Mouse (Mus musculus) hindbrain, embryonic 15.5 days (tissue): ENCODE measurements around the gene Plod2. TPM values are rescaled to one million over a fixed set of nuclear protein-coding genes. Genes with fewer than 3 reads are reported as not detected.

ENCODE experiments used
- ATAC-seq: fragments of 200-750 bp; cut with Nextera tagmentation; 2 replicates; pipeline ENCODE4 v1.8.0; 2017; ENCODE audit warnings: low read depth, moderate number of reproducible peaks, moderate TSS enrichment; ENCODE audit not compliant: low FRiP score
- H3K27ac ChIP-seq: fragments of 300-500 bp; sonication (generic); replicated peaks from 2 replicates; pipeline ENCODE4 v1.5.1; 2015; ENCODE audit warnings: mild to moderate bottlenecking, inconsistent platforms
- H3K27me3 ChIP-seq: fragments of 300-500 bp; sonication (generic); 2 replicates; pipeline ENCODE4 v1.6.1; 2015; ENCODE audit warnings: control low read depth, inconsistent platforms
- H3K36me3 ChIP-seq: fragments of 300-500 bp; sonication (generic); 2 replicates; pipeline ENCODE4 v1.6.1; 2015; ENCODE audit warnings: control low read depth, inconsistent platforms
- H3K4me1 ChIP-seq: fragments of 300-500 bp; sonication (generic); replicated peaks from 2 replicates; pipeline ENCODE4 v1.6.1; 2015; ENCODE audit warnings: control low read depth, inconsistent platforms
- H3K4me2 ChIP-seq: fragments of 300-500 bp; sonication (generic); 2 replicates; pipeline ENCODE4 v1.6.1; 2015; ENCODE audit warnings: moderate library complexity, mild to moderate bottlenecking, inconsistent platforms
- H3K4me3 ChIP-seq: fragments of 300-500 bp; sonication (generic); 2 replicates; pipeline ENCODE4 v1.5.1; 2015; ENCODE audit warnings: mild to moderate bottlenecking, inconsistent platforms
- H3K9ac ChIP-seq: fragments of 300-500 bp; sonication (generic); 2 replicates; pipeline ENCODE4 v1.6.1; 2015; ENCODE audit warnings: inconsistent platforms
- H3K9me3 ChIP-seq: fragments of 300-500 bp; sonication (generic); 2 replicates; pipeline ENCODE4 v1.6.1; 2016; ENCODE audit warnings: control low read depth, inconsistent platforms
- WGBS: fragments of 180-500 bp; shearing (Covaris S2); methylation state at CpG from one replicate; pipeline ENCODE4 v1.1.7; 2015; 5-methylcytosine and 5-hydroxymethylcytosine counted together
- polyA plus RNA-seq: library from polyadenylated mRNA; unstranded; fragments of >200 nt; fragmentation: Nextera tagmentation; extraction: Ambion mirVana; gene quantifications from 2 replicates; pipeline ENCODE4 v1.2.1, GENCODE M21; 2015

Plod2 gene
- polyA plus RNA-seq, 1 experiment from 2014 or later, result 13.8 TPM

DNA sequence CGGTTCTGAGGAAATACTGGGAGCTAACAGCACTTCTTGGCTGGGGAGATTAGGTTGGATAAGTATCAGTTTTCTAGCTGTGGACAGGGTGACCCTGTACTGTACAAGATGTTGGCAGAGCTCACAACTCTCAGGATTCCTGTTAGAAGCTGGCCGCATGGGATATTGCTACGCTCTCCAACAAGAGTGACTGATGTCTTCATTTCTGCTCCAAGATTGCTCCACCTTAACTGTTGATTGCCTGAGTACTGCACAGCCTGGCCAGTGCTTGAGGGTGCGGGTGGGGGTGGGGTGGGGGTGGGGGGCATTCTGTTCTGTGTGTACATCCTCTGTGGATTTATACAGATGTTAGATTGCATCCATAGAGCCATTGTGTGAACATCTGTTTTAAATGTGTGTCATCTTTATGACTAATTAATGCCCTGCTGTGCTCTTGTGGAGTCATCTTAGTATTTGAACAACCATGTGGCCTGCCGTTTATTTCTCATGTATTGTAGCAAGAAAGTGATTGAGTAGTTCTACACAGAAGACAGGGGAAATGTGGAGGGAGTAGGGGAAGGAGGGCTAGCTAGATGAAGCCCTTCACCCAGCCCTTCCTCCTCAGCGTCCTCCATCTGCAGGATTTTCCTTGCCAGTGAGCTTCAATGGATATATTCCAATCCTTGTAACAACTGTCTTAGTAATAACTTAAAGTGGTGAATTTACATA is 19.0 kb downstream of the Plod2 start:
- no peak overlapping the region for H3K9ac ChIP-seq
- H3K4me2 ChIP-seq, result no peak overlapping the region
- no peaks in the 10 kb centered on the region for H3K9me3 ChIP-seq
- no peaks in the 10 kb centered on the region for H3K36me3 ChIP-seq
- H3K4me3 ChIP-seq, result no peak overlapping the region
- WGBS, result 41% methylated on average over 6 of the region's 6 CpGs
- H3K4me1 ChIP-seq, result peaks cover 5% of the 10 kb centered on the region; the same call in 1 of the 2 replicates
- no peak overlapping the region for H3K27ac ChIP-seq
- no peaks in the 10 kb centered on the region for H3K27me3 ChIP-seq
- ATAC-seq, result peak; percentile 57; the same call in 1 of the 2 replicates

DNA sequence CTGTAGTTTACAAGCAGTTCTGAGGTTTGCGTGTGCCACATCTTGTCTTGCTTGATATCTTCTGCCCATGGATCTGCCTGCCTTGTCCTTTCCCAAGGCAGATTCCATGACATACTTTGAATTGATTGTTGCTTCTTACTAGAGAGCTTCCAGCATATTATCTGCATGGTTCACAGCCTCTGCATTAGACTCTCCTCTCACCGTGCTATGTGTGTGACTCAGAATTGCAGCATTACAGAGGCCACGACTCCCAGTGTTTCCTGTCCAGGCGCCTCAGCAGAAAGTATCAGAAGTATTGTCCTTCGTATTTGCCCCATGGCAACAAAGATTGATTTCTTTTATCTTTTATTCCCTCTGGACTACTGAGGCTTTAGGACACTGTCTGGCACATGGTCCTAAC is 20.4 kb downstream of the Plod2 start:
- no peak overlapping the region for H3K9ac ChIP-seq
- H3K27me3 ChIP-seq, result no peaks in the 10 kb centered on the region
- no peak for ATAC-seq
- 87% methylated on average over 5 of the region's 5 CpGs for WGBS
- H3K27ac ChIP-seq, result no peak overlapping the region
- H3K4me3 ChIP-seq, result no peak overlapping the region
- H3K9me3 ChIP-seq, result no peaks in the 10 kb centered on the region
- peaks cover 5% of the 10 kb centered on the region; the same call in 1 of the 2 replicates for H3K4me1 ChIP-seq
- H3K4me2 ChIP-seq, result no peak overlapping the region
- no peaks in the 10 kb centered on the region for H3K36me3 ChIP-seq

GRCm38 (mm10) chr9:92563306-92563705 is 21.3 kb downstream of the Plod2 start:
- 92% methylated on average over 6 of the region's 6 CpGs for WGBS
- H3K4me2 ChIP-seq, result no peak overlapping the region
- no peak overlapping the region for H3K27ac ChIP-seq
- no peaks in the 10 kb centered on the region for H3K9me3 ChIP-seq
- H3K36me3 ChIP-seq, result no peaks in the 10 kb centered on the region
- no peaks in the 10 kb centered on the region for H3K27me3 ChIP-seq
- H3K9ac ChIP-seq, result no peak overlapping the region
- H3K4me1 ChIP-seq, result peaks cover 5% of the 10 kb centered on the region; the same call in 1 of the 2 replicates
- no peak for ATAC-seq
- H3K4me3 ChIP-seq, result no peak overlapping the region

GRCm38 (mm10) chr9:92564391-92564790 is 22.4 kb downstream of the Plod2 start:
- Histone ChIP-seq H3K27ac (no peak overlapping the region), H3K4me1 (peaks cover 5% of the 10 kb centered on the region; the same call in 1 of the 2 replicates), H3K4me2 (no peak overlapping the region), H3K36me3 (no peaks in the 10 kb centered on the region), H3K9ac (no peak overlapping the region), H3K27me3 (no peaks in the 10 kb centered on the region), H3K4me3 (no peak overlapping the region), H3K9me3 (no peaks in the 10 kb centered on the region)
- ATAC-seq, result no peak
- WGBS, result 82% methylated on average over 1 of the region's 1 CpGs

DNA sequence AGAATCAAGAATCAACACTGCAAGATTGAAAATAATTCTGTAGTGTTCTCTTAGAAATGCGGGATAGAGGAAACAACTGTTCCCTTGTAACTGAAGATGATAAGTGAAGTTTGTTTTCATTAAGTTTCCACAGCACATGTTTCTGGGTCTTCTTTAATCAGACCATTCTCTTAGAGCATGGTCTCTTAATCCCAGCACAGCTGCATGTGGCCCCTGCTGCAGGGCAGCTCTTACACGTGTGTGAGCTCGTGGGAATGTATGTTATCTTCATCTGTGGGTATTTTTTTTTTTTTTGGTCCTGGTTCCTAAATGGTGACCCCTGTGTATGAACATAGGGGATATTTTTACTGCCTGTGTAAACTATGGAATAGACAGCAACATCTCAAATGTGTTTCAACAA is 24.2 kb downstream of the Plod2 start:
- no peaks in the 10 kb centered on the region for H3K9me3 ChIP-seq
- no peak overlapping the region for H3K27ac ChIP-seq
- no peaks in the 10 kb centered on the region for H3K36me3 ChIP-seq
- H3K4me3 ChIP-seq, result no peak overlapping the region
- ATAC-seq, result no peak
- H3K4me1 ChIP-seq, result no peaks in the 10 kb centered on the region; the same call in 1 of the 2 replicates
- no peak overlapping the region for H3K4me2 ChIP-seq
- H3K9ac ChIP-seq, result no peak overlapping the region
- 92% methylated on average over 3 of the region's 3 CpGs for WGBS
- no peaks in the 10 kb centered on the region for H3K27me3 ChIP-seq

DNA sequence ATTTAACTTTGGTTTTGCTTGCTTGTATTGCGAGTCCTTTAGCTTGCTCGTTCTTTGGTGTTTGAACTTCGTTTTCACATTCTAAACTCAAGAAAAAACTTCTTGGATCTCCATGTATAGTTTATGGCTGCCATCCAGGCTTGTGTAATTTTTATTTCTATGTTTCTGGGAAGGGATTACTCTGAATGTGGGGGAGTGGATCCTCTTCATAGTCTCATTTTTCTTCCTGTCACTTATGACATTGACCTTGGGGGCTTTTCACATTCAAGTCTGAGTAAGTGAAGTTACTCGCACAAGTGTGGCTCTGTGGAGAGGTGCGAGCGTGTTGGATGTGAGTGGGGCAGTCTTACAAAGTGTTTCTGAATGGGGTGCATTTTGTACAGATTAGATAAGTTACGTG is 25.5 kb downstream of the Plod2 start:
- Histone ChIP-seq H3K27ac (no peak overlapping the region), H3K4me3 (no peak overlapping the region), H3K4me2 (no peak overlapping the region), H3K9me3 (no peaks in the 10 kb centered on the region), H3K9ac (no peak overlapping the region), H3K27me3 (no peaks in the 10 kb centered on the region), H3K4me1 (no peaks in the 10 kb centered on the region), H3K36me3 (no peaks in the 10 kb centered on the region)
- WGBS, result 91% methylated on average over 7 of the region's 7 CpGs
- ATAC-seq, result no peak

DNA sequence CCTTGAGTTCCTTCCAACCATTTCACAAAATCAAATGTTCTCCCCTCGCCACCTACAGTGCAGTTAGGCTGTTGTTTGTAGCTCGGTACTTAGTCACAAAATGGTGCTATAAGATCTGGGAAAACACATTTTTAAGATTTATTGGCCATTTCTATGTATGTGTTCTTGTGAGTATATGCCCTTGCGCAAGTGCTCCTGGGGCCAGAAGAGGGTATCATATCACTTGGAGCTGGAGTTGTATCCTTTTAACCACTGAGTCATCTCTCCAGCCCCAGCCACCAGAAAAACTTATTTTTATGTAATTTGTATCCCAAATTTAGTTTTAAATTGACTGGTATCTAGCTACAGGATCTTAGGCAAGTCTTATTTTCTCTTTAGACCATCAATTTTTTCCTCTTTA is 26.8 kb downstream of the Plod2 start:
- Histone ChIP-seq H3K4me2 (no peak overlapping the region), H3K27ac (no peak overlapping the region), H3K9me3 (no peaks in the 10 kb centered on the region), H3K27me3 (no peaks in the 10 kb centered on the region), H3K9ac (no peak overlapping the region), H3K36me3 (no peaks in the 10 kb centered on the region), H3K4me1 (no peaks in the 10 kb centered on the region), H3K4me3 (no peak overlapping the region)
- ATAC-seq, result no peak
- WGBS, result 83% methylated on average over 3 of the region's 3 CpGs

DNA sequence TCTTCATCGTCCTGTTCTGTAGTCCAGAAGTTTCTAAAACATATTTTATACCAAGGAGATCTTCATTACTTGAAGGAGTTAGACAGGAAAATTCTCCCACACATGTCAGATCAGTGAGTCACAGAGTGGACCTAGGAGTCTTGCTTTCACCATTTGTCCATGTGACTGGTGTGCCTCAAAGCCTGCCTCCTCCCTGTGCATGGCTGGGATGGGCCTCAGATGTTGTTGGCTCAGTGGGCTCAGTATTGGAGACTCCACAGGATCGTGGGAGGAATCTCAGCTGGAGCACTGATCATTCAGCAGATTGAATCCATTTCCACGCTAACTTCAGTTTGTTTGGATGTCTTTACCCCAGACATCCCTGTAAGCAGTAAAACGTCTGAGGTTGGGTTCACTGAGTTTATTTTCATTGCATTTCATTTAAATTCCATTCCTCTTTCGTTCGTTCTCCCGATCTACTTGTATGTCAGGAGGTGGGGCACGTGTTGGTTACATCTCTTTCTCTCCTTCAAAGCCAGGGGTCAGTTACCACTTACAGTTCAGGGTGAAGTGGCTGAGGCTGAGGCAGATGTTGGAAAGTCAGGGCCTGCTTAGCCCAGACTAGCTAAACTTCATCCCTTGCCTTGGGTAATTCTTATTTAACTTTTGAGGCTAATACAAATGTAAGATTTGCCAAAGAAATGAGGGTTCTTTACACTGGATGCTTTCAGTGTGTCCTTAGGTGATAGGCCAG is 30.5 kb downstream of the Plod2 start:
- no peaks in the 10 kb centered on the region for H3K4me1 ChIP-seq
- H3K4me3 ChIP-seq, result no peak overlapping the region
- no peaks in the 10 kb centered on the region for H3K9me3 ChIP-seq
- no peak overlapping the region for H3K27ac ChIP-seq
- no peaks in the 10 kb centered on the region for H3K36me3 ChIP-seq
- ATAC-seq, result no peak
- H3K27me3 ChIP-seq, result no peaks in the 10 kb centered on the region
- WGBS, result 84% methylated on average over 8 of the region's 8 CpGs
- no peak overlapping the region for H3K4me2 ChIP-seq
- H3K9ac ChIP-seq, result no peak overlapping the region

GRCm38 (mm10) chr9:92583876-92584275 is 41.9 kb downstream of the Plod2 start:
- WGBS, result 75% methylated on average over 5 of the region's 5 CpGs
- Histone ChIP-seq H3K27ac (no peak overlapping the region), H3K4me1 (no peaks in the 10 kb centered on the region), H3K4me3 (no peak overlapping the region), H3K27me3 (no peaks in the 10 kb centered on the region), H3K9me3 (no peaks in the 10 kb centered on the region), H3K36me3 (no peaks in the 10 kb centered on the region; the same call in 1 of the 2 replicates), H3K9ac (no peak overlapping the region), H3K4me2 (no peak overlapping the region)
- no peak for ATAC-seq

DNA sequence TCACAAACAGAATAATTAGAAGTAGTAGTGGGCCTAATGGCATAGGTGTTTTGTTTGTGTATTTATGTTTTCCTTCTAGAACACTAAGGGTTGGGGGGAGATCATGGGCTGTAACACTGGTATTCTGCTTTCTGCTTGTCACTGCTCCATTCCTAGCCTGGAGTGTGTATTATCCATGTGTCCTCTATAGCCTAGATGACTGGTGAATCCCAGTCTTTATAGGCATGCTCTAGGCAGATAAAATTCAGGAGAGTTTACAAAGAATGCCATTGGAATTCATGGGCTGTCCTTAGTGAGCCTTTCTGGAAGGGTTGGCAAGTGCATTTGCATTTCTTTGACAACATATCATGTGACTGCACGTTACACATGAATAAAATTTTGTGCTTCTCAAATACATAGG is 44.0 kb downstream of the Plod2 start:
- Histone ChIP-seq H3K9ac (no peak overlapping the region), H3K27ac (no peak overlapping the region), H3K36me3 (no peaks in the 10 kb centered on the region; the same call in 1 of the 2 replicates), H3K4me3 (no peak overlapping the region), H3K4me2 (no peak overlapping the region), H3K9me3 (no peaks in the 10 kb centered on the region), H3K4me1 (no peaks in the 10 kb centered on the region), H3K27me3 (no peaks in the 10 kb centered on the region)
- no peak for ATAC-seq
- WGBS, result 38% methylated on average over 1 of the region's 1 CpGs

DNA sequence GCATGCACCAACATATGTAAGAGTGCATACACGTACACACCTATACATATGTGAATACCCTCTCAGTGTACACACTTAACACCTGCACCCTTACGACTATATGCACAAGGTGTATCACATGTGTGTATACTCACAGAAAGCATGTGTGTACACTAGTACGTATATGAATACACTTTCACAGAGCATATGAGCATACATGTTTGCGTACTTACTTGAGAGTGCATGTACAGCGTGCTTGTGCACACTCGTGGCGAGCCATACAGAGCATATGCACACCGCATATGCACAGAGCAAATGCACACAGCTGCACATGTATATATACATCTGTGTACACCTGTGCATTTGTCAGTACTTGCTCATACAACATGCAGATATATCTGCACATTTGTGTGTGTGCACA is 45.4 kb downstream of the Plod2 start:
- no peaks in the 10 kb centered on the region for H3K27me3 ChIP-seq
- WGBS, result 97% methylated on average over 8 of the region's 8 CpGs
- 0 out of 2 replicates have a peak, but pooled peaks have one; percentile 19 for ATAC-seq
- no peaks in the 10 kb centered on the region for H3K4me1 ChIP-seq
- no peak overlapping the region for H3K4me2 ChIP-seq
- no peak overlapping the region for H3K9ac ChIP-seq
- H3K4me3 ChIP-seq, result no peak overlapping the region
- no peaks in the 10 kb centered on the region for H3K9me3 ChIP-seq
- no peak overlapping the region for H3K27ac ChIP-seq
- no peaks in the 10 kb centered on the region; the same call in 1 of the 2 replicates for H3K36me3 ChIP-seq

DNA sequence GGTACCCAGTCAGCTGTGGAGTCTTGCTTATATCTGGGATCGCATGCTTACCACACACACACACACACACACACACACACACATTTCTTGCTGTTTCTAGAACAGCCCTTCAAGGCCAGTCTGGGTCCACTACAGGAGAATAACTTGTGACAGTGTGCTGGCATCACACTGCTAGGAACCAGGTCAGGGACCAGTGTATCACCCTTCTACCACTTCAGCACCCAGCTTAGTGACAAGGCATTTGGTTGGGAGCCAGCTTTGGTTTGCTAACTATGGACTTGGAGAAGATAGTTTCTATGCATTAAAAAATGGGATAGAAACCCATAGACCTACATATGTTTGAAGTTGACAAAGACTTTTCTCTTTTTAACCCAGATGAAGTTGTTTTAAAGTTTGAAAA is 46.2 kb downstream of the Plod2 start:
- no peaks in the 10 kb centered on the region for H3K4me1 ChIP-seq
- H3K4me3 ChIP-seq, result no peak overlapping the region
- no peaks in the 10 kb centered on the region for H3K27me3 ChIP-seq
- 90% methylated on average over 1 of the region's 1 CpGs for WGBS
- H3K9me3 ChIP-seq, result no peaks in the 10 kb centered on the region
- H3K36me3 ChIP-seq, result no peaks in the 10 kb centered on the region; the same call in 1 of the 2 replicates
- ATAC-seq, result no peak
- H3K27ac ChIP-seq, result no peak overlapping the region
- H3K9ac ChIP-seq, result no peak overlapping the region
- H3K4me2 ChIP-seq, result no peak overlapping the region
